Mouse (Mus musculus) hindbrain, embryonic 13.5 days (tissue): ENCODE measurements around the gene Arl3. TPM values are rescaled to one million over a fixed set of nuclear protein-coding genes. Genes with fewer than 3 reads are reported as not detected.
A peak's percentile ranks its signal among the peaks of the same experiment; 100 is the strongest.

Source experiments
- ATAC-seq: fragments of 200-750 bp; cut with Nextera tagmentation; 2 replicates; pipeline ENCODE4 v1.8.0; 2017; ENCODE audit warnings: moderate TSS enrichment; ENCODE audit not compliant: low FRiP score
- H3K27ac ChIP-seq: fragments of 300-500 bp; sonication (generic); 2 replicates; pipeline ENCODE4 v1.5.1; 2015; ENCODE audit warnings: inconsistent platforms, mild to moderate bottlenecking, moderate library complexity
- H3K27me3 ChIP-seq: fragments of 300-500 bp; sonication (generic); 2 replicates; pipeline ENCODE4 v1.6.1; 2015; ENCODE audit warnings: mild to moderate bottlenecking, inconsistent platforms
- H3K36me3 ChIP-seq: fragments of 300-500 bp; sonication (generic); 2 replicates; pipeline ENCODE4 v1.6.1; 2015; ENCODE audit warnings: mild to moderate bottlenecking, inconsistent platforms
- H3K4me1 ChIP-seq: fragments of 300-500 bp; sonication (generic); replicated peaks from 2 replicates; pipeline ENCODE4 v1.6.1; 2015; ENCODE audit warnings: inconsistent platforms
- H3K4me2 ChIP-seq: fragments of 300-500 bp; sonication (generic); 2 replicates; pipeline ENCODE4 v1.6.1; 2015; ENCODE audit warnings: inconsistent platforms, mild to moderate bottlenecking, moderate library complexity
- H3K4me3 ChIP-seq: fragments of 300-500 bp; sonication (generic); 2 replicates; pipeline ENCODE4 v1.5.1; 2015; ENCODE audit warnings: mild to moderate bottlenecking, inconsistent platforms
- H3K9ac ChIP-seq: fragments of 300-500 bp; sonication (generic); 2 replicates; pipeline ENCODE4 v1.6.1; 2015; ENCODE audit warnings: mild to moderate bottlenecking, inconsistent platforms
- H3K9me3 ChIP-seq: fragments of 300-500 bp; sonication (generic); 2 replicates; pipeline ENCODE4 v1.6.1; 2016; ENCODE audit warnings: inconsistent platforms
- WGBS: fragments of 180-500 bp; shearing (Covaris S2); methylation state at CpG from one replicate; pipeline ENCODE4 v1.1.7; 2015; 5-methylcytosine and 5-hydroxymethylcytosine counted together
- polyA plus RNA-seq: library from polyadenylated mRNA; unstranded; fragments of >200 nt; fragmentation: Nextera tagmentation; extraction: Ambion mirVana; gene quantifications from 2 replicates; pipeline ENCODE4 v1.2.1, GENCODE M21; 2015

The Arl3 gene
- 212 and 220 TPM in 2 replicates for polyA plus RNA-seq

DNA sequence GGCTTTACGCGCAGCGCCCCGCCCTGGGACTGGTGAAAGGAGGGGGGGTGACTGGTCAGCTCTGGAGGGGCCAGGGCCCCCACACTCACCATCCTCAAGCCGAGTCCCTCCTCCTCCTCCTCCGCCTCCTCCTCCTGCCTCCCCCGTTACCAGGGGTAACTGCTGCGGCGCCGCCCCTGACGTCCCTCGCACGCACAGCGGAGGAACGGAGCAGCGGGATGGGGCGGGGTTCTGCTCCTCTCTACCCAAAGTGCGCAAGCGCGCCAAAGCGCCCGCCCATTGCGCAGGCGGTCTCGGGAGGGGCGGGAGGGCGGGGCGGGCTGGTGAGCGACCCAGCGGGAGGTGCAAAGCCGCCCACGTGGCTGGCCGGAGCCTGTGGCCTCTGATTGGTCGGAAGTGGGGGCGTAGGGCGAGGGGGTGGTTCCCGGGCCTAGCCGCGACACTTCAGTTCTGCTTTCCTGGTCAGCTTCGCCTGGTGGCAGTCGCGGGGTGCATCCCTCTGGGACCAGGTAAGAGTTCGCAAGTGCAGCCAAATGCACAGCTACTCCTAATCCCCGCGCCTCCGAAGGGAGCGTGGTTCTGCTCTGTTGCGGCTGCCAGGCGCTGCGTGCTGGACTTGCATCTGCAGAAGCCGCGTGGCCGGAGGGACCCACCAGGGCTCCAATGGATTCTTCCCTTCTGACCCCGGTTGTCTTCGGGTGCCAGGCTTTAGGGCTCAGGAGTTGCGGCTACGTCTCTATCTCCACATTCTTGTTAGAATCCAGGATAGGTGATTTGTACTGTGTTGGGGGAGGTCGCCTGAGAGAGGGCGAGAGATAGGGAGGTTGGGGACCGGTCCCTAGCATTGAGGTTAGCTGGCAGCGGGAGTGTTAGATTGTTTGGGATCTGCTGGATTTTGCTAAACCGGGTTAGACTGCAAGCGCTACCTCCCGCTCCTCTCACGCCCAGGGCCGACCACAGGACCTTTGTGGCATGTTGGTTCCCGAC lies at the start of gene Arl3, which contains the start of gene Sfxn2:
Arl3 (minus strand) TSS at position 248 of the 987 bp plus-strand sequence.
Sfxn2 (plus strand) TSS at position 415 of the 987 bp plus-strand sequence.
- Histone ChIP-seq H3K27ac (peak within 1 kb of the TSS; percentile 90), H3K4me2 (peak within 1 kb of the TSS; percentile 71), H3K27me3 (no peaks in the 10 kb centered on the region), H3K9me3 (no peaks in the 10 kb centered on the region), H3K4me3 (peak within 1 kb of the TSS; percentile 79), H3K36me3 (no peaks in the 10 kb centered on the region), H3K4me1 (peaks cover 36% of the 10 kb centered on the region), H3K9ac (peak within 1 kb of the TSS; percentile 89)
- peak; percentile 97 for ATAC-seq
- 1% methylated on average over 54 of the region's 67 CpGs for WGBS

DNA sequence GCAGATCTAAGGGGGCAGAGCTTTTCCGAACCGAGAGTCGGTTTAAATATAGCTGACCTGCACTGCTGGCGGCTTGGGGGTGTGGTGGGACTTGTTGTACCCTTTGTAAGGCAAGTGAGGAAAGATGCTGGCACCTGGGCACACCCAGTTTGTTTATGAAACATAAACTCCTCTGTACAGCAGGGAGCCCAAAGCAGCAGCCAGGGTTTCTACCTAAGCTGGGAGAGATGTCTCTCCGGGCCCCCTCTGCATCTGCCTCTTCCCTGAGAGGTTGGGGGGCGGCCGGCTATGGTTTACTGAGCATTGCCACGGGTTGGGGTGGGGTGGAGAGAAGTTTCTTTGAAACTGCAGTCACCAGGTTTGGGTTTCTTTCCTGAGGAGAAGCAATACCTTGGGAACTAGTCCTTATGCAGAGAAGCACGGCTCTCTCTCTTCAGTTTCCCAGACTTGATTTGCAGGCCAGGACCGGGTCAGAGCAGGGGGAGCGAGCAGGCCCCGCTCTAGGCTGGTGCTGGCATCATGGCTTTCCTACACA lies 49.7 kb upstream of the Arl3 start:
- H3K9ac ChIP-seq: peak overlapping the region; percentile 53; the same call in 1 of the 2 replicates
- no peak overlapping the region for H3K4me3 ChIP-seq
- ATAC-seq: 0 out of 2 replicates have a peak, but pooled peaks have one; percentile 25
- peaks cover 78% of the 10 kb centered on the region for H3K4me1 ChIP-seq
- 34% methylated on average over 12 of the region's 12 CpGs for whole genome bisulfite sequencing
- H3K36me3 ChIP-seq: peaks cover 11% of the 10 kb centered on the region
- H3K27ac ChIP-seq: peak overlapping the region; percentile 70
- H3K9me3 ChIP-seq: no peaks in the 10 kb centered on the region
- peak overlapping the region; percentile 46 for H3K4me2 ChIP-seq
- no peaks in the 10 kb centered on the region for H3K27me3 ChIP-seq

DNA sequence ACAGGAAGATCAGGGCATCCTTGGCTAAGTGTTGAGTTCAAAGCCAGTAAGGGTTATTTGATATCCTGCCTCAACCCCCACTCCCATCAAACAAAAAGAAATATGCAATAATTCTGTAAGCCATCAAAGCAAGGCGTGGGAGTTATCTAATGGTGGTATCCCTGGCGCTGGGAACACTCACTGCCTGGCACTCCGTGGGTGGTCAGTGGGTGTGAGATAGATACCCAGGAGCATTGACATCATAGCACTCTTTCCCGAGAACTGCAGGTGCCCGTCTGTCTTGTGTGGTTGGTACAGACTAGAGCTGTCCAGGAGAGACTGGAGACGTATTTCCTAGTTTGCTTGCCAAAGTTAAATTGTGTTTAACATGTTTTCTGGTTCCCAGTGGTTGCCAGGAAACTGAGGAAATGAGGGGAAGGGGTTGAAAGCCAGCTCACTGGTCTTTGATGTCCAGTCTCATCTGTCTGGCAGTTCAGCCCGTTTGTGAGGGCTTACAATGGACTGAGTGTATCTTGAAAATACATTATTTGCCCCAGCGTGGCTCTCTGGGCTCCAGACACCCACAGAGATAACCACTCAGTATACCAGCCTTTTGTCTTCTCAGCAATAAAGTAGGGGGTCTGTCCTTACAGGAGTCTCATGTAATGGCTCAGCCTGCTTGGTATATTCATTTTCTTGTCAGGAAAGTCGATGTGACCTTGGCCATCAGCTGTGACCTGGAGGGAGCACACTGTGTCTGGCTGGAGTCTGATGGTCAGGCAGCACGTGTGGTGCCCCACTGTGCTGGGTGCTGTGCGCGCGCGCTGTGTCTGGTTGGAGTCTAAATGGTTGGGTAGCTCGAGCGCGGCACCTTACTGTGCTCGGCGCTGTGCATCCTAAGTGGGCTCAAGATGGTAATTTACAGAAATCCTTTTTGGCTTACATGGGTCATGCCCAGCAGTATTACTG lies 48.5 kb upstream of the Arl3 start:
- H3K9ac ChIP-seq: 0 out of 2 replicates have a peak overlapping the region, but pooled peaks have one; percentile 29
- no peak overlapping the region for H3K4me2 ChIP-seq
- 45% methylated on average over 19 of the region's 19 CpGs for WGBS
- no peak for ATAC-seq
- H3K27me3 ChIP-seq: no peaks in the 10 kb centered on the region
- no peaks in the 10 kb centered on the region for H3K9me3 ChIP-seq
- no peak overlapping the region for H3K4me3 ChIP-seq
- H3K4me1 ChIP-seq: peaks cover 74% of the 10 kb centered on the region
- H3K36me3 ChIP-seq: peaks cover 11% of the 10 kb centered on the region
- peak overlapping the region; percentile 70 for H3K27ac ChIP-seq

DNA sequence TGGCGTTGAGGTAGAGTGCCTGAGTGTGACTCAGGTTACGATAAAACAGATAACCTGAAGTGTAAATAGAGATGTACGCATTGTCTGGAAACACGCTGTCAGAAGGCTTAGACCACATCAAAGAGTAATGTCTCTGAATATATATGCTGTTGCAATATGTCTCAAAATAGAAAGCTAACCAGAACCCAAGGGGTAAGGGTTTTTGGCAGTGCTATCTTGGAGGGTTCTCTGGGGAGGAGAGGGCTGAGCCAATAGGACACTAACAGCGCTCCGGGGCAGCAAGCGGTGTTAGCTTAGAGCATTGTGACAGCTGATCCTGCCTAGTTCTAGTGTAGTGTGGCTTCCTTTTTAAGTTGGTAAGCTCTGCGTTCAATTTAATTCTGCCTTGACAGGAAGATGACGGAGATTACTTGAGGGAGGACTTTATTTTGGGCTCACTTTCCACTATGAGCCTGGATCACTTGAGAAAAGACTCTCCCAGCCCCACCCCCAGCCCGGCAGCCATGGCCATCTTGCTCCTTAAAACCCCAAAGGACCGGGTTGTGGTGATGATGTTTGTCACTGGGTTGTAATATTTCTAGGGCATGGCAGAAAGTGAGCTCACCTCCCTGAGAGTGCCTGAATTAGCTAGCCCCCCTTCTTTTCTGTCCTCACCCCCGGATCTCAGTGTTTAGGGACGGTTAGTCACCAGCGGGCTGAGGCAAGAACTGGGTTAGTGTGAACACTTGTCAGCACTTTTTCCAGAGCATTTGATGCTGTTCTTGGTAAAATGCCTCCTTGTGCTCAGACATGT lies 47.2 kb upstream of the Arl3 start:
- 80% methylated on average over 14 of the region's 14 CpGs for WGBS

DNA sequence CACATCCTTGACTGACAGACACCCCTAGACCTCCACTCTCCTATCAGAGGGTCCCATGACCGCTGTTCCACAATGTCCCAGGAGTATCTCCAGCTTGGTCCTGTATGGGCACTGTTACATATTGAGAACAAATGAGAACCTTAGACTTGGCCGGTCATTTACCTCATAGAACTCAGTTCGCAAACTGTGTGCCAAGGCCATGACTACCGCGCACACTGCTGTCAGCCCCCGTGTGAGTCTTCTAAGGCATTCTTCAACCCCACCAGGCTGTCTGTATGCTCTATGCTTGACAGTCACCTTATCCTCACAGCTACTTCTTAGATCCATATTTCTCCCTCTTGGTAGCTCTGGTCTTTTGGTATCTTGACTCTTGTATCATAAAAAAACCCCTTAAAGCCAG lies 46.5 kb upstream of the Arl3 start:
- Histone ChIP-seq H3K36me3 (peaks cover 3% of the 10 kb centered on the region), H3K9me3 (no peaks in the 10 kb centered on the region), H3K27me3 (no peaks in the 10 kb centered on the region), H3K27ac (peak overlapping the region; percentile 70), H3K4me3 (no peak overlapping the region), H3K9ac (no peak overlapping the region), H3K4me2 (no peak overlapping the region), H3K4me1 (peaks cover 67% of the 10 kb centered on the region)
- 93% methylated on average over 6 of the region's 6 CpGs for WGBS
- ATAC-seq: no peak

More for the DNA sequence above, 47.2 kb upstream of the Arl3 start:
- peaks cover 5% of the 10 kb centered on the region for H3K36me3 ChIP-seq
- H3K27me3 ChIP-seq: no peaks in the 10 kb centered on the region
- ATAC-seq: no peak
- H3K9ac ChIP-seq: no peak overlapping the region
- no peak overlapping the region for H3K4me3 ChIP-seq
- no peaks in the 10 kb centered on the region for H3K9me3 ChIP-seq
- H3K4me2 ChIP-seq: no peak overlapping the region
- H3K27ac ChIP-seq: peak overlapping the region; percentile 70; the same call in 1 of the 2 replicates
- peaks cover 73% of the 10 kb centered on the region for H3K4me1 ChIP-seq

DNA sequence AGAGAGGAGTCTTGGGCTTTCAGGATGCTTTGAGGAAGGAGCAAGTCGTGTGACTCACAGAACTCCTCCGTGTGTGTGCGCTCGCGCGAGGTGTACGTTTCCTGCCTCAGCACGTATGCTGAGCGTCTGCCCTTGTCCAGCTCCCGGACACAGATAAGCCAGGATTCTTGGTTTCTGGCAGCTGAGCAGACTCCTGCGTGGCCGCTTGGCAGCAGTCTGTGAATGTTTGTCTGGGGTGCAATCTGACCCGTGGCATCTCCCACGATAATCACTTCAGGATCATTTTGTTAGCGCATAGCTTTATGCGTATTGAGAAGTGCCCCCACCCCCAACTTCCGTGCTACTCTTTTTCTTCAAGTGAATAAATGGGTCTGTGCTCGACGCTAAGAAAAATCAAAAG lies 46.0 kb upstream of the Arl3 start:
- WGBS: 81% methylated on average over 19 of the region's 19 CpGs
- H3K4me2 ChIP-seq: no peak overlapping the region
- H3K9me3 ChIP-seq: no peaks in the 10 kb centered on the region
- peaks cover 8% of the 10 kb centered on the region for H3K36me3 ChIP-seq
- no peak overlapping the region for H3K4me3 ChIP-seq
- peaks cover 61% of the 10 kb centered on the region for H3K4me1 ChIP-seq
- H3K27me3 ChIP-seq: no peaks in the 10 kb centered on the region
- H3K27ac ChIP-seq: peak overlapping the region; percentile 55
- ATAC-seq: no peak
- H3K9ac ChIP-seq: no peak overlapping the region

DNA sequence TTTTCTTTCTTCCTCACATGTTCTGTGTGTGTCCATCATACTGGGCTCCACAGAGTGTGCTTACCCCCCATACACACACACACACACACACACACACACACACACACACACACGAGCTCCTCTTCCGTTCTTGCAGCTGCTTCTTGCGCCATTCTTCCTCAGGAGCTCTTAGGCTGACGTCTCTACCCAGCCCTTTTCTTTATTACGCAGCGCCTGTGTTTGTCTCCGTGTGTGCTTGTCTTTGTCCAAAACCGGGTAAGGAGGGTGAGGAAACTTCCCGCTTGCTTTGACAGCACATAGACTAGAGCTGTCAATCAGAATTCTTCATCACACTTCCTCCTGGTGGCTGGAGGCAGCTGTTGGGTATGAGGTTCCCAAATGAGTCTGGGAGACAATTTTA lies 45.3 kb upstream of the Arl3 start:
- no peak overlapping the region for H3K4me3 ChIP-seq
- H3K4me1 ChIP-seq: peaks cover 55% of the 10 kb centered on the region

DNA sequence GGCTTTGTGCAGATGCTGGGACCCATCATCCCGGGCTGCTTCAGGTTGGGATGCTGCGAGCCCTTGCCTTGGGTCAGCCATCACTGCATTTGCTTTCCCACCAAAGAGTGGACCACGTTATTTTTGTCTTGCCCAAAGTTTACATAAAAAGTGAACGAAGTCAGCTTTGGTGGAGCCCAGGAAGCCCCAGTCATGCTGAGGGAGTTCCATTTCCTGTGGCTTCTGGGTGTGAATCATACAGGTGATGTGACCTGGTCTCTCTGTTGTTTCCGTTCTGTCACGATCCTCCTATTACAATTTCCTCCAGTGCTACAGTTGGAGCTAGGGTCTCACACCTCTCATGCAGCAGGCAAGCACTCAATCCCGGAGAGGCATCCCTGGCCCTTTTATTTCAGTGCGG lies 44.4 kb upstream of the Arl3 start:
- Histone ChIP-seq H3K9ac (no peak overlapping the region), H3K27ac (no peak overlapping the region), H3K9me3 (no peaks in the 10 kb centered on the region), H3K27me3 (no peaks in the 10 kb centered on the region), H3K4me3 (no peak overlapping the region), H3K4me1 (peaks cover 45% of the 10 kb centered on the region), H3K4me2 (no peak overlapping the region), H3K36me3 (peaks cover 21% of the 10 kb centered on the region)
- no peak for ATAC-seq
- WGBS: 89% methylated on average over 8 of the region's 8 CpGs

More for the DNA sequence above, 45.3 kb upstream of the Arl3 start:
- Histone ChIP-seq H3K27ac (no peak overlapping the region), H3K4me2 (no peak overlapping the region), H3K9ac (no peak overlapping the region), H3K36me3 (peaks cover 15% of the 10 kb centered on the region), H3K27me3 (no peaks in the 10 kb centered on the region), H3K9me3 (no peaks in the 10 kb centered on the region)
- 49% methylated on average over 9 of the region's 9 CpGs for WGBS
- no peak for ATAC-seq

DNA sequence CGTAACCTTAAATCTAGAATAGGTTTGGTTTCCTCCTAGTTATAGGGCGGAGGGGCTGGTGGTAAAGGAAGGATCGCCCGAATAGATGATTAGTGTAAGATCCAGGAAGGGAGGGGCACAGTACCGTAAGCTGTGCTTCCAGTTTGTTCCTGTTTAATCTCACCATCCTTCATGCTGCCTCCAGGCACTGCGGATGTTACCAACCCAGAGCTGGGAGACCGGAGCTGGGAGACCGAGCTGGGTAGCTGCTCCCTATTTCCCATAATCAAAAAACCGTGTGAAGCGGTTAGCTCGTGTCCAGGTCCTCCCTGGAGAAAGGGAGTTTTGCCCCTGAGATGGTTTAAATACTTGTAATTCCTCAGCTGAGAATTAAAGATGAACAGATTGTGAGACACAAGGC lies 43.4 kb upstream of the Arl3 start:
- ATAC-seq: no peak
- no peak overlapping the region for H3K4me3 ChIP-seq
- H3K4me2 ChIP-seq: no peak overlapping the region
- no peaks in the 10 kb centered on the region for H3K9me3 ChIP-seq
- H3K4me1 ChIP-seq: peaks cover 35% of the 10 kb centered on the region
- no peak overlapping the region for H3K27ac ChIP-seq
- WGBS: 90% methylated on average over 11 of the region's 11 CpGs
- H3K27me3 ChIP-seq: no peaks in the 10 kb centered on the region
- no peak overlapping the region for H3K9ac ChIP-seq
- H3K36me3 ChIP-seq: peaks cover 22% of the 10 kb centered on the region

DNA sequence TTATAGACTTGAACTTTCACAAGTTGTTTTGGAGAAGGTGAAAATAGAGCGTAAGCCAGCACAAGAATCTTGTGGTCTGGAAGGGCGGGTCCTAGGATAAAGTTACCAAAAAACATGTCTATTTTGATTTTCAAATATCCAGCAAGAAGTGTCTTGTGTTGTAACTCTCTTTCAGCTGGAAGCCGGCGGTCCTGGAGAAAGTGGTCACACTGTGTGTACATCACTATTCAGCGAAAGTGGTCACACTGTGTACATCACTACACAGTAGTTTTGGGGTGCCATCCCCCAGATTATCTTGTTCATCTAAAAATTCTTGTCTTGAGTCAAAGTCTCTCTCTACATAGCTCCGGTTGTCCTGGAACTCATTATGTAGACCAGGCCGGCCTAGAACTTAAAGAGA lies 35.2 kb upstream of the Arl3 start:
- Histone ChIP-seq H3K27me3 (no peaks in the 10 kb centered on the region), H3K4me1 (no peaks in the 10 kb centered on the region), H3K36me3 (peaks cover 60% of the 10 kb centered on the region), H3K9me3 (no peaks in the 10 kb centered on the region), H3K4me2 (no peak overlapping the region), H3K27ac (no peak overlapping the region), H3K4me3 (no peak overlapping the region), H3K9ac (no peak overlapping the region)
- 98% methylated on average over 7 of the region's 7 CpGs for WGBS
- no peak for ATAC-seq

DNA sequence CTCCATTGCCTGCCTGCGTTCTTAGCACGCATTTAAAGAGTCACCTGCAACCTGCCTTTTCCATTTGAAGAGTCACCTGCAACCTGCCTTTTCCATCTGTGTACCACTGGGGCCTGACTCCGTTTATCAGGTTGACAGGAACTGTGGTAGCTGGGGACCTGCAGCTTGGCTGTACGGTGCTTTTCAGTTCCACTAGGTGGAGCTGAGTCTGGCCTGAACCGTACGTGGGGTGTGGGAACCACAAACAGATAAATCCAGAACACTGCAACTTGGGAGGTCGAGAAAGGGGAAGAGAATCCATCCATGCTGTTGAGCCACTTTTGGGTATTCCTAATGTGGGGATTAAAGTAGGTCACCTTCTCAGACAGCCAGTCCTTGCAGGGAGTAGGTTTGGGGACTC lies 34.4 kb upstream of the Arl3 start:
- Histone ChIP-seq H3K36me3 (peaks cover 57% of the 10 kb centered on the region), H3K9me3 (no peaks in the 10 kb centered on the region), H3K4me2 (no peak overlapping the region), H3K27ac (no peak overlapping the region), H3K9ac (no peak overlapping the region), H3K4me3 (no peak overlapping the region), H3K27me3 (no peaks in the 10 kb centered on the region), H3K4me1 (0 out of 2 replicates have a peak, but pooled peaks cover 3% of the 10 kb centered on the region)
- WGBS: 76% methylated on average over 7 of the region's 7 CpGs
- no peak for ATAC-seq
